Mouse (Mus musculus) liver, adult 2 months (tissue): Measurements from ENCODE around the gene Phlda1.

Experiments used
- CTCF ChIP-seq: fragments of 200-500 bp; IDR thresholded peaks from 2 replicates; pipeline ENCODE4 v1.5.1; 2011; ENCODE audit warnings: low read depth, low read length, control low read depth
- POLR2A ChIP-seq: fragments of 200-500 bp; IDR thresholded peaks from 2 replicates; pipeline ENCODE4 v1.6.1; 2011; ENCODE audit warnings: low read length, control low read depth; ENCODE audit not compliant: insufficient read depth; ENCODE audit errors: extremely low read depth

- TF ChIP-seq CTCF (no peak), POLR2A (no peak)
Measured at GRCm38 (mm10) chr10:111509103-111509784, 3.2 kb downstream of the Phlda1 start.
